Mouse (Mus musculus) frontal cortex, postnatal 14 days (tissue): ENCODE data around the gene Paxx.

Experiments
- DNase-seq, 2 experiments: peaks; one replicate each; pipeline ENCODE4 v3.0.0; 2022; ENCODE audit warnings: low spot score in 2 of 2

Paxx gene

GRCm38 (mm10) chr2:25408908-25409307 is 52.0 kb downstream of the Paxx start:
- DNase-seq: no peak
